Mouse (Mus musculus) midbrain, embryonic 12.5 days (tissue): Measurements from ENCODE around the gene Cdh22. TPM values are rescaled to one million over a fixed set of nuclear protein-coding genes. Genes with fewer than 3 reads are reported as not detected.
A peak's percentile ranks its signal among the peaks of the same experiment; 100 is the strongest.

Source experiments
- ATAC-seq: fragments of 200-750 bp; cut with Nextera tagmentation; 2 replicates; pipeline ENCODE4 v1.8.0; 2017; ENCODE audit warnings: low read depth, moderate TSS enrichment, moderate library complexity; ENCODE audit not compliant: low FRiP score
- H3K27ac ChIP-seq: fragments of 300-500 bp; sonication (generic); replicated peaks from 2 replicates; pipeline ENCODE4 v1.5.1; 2016; ENCODE audit warnings: mild to moderate bottlenecking
- H3K27me3 ChIP-seq: fragments of 300-500 bp; sonication (generic); 2 replicates; pipeline ENCODE4 v1.6.1; 2016; ENCODE audit warnings: mild to moderate bottlenecking
- H3K36me3 ChIP-seq: fragments of 300-500 bp; sonication (generic); 2 replicates; pipeline ENCODE4 v1.6.1; 2016
- H3K4me1 ChIP-seq: fragments of 300-500 bp; sonication (generic); 2 replicates; pipeline ENCODE4 v1.6.1; 2016
- H3K4me2 ChIP-seq: fragments of 300-500 bp; sonication (generic); replicated peaks from 2 replicates; pipeline ENCODE4 v1.6.1; 2016; ENCODE audit warnings: mild to moderate bottlenecking, moderate library complexity
- H3K4me3 ChIP-seq: fragments of 300-500 bp; sonication (generic); 2 replicates; pipeline ENCODE4 v1.5.1; 2016; ENCODE audit warnings: mild to moderate bottlenecking
- H3K9ac ChIP-seq: fragments of 300-500 bp; sonication (generic); replicated peaks from 2 replicates; pipeline ENCODE4 v1.6.1; 2016; ENCODE audit warnings: mild to moderate bottlenecking, moderate library complexity
- H3K9me3 ChIP-seq: fragments of 300-500 bp; sonication (generic); 2 replicates; pipeline ENCODE4 v1.6.1; 2016; ENCODE audit warnings: mild to moderate bottlenecking
- WGBS: fragments of 180-500 bp; shearing (Covaris S2); methylation state at CpG from one replicate; pipeline ENCODE4 v1.1.7; 2016; 5-methylcytosine and 5-hydroxymethylcytosine counted together
- polyA plus RNA-seq: library from polyadenylated mRNA; unstranded; fragments of >200 nt; fragmentation: Nextera tagmentation; extraction: Ambion mirVana; gene quantifications from 2 replicates; pipeline ENCODE4 v1.2.1, GENCODE M21; 2016

The Cdh22 gene
- polyA plus RNA-seq, 1 experiment from 2014 or later: 18.8 TPM

DNA sequence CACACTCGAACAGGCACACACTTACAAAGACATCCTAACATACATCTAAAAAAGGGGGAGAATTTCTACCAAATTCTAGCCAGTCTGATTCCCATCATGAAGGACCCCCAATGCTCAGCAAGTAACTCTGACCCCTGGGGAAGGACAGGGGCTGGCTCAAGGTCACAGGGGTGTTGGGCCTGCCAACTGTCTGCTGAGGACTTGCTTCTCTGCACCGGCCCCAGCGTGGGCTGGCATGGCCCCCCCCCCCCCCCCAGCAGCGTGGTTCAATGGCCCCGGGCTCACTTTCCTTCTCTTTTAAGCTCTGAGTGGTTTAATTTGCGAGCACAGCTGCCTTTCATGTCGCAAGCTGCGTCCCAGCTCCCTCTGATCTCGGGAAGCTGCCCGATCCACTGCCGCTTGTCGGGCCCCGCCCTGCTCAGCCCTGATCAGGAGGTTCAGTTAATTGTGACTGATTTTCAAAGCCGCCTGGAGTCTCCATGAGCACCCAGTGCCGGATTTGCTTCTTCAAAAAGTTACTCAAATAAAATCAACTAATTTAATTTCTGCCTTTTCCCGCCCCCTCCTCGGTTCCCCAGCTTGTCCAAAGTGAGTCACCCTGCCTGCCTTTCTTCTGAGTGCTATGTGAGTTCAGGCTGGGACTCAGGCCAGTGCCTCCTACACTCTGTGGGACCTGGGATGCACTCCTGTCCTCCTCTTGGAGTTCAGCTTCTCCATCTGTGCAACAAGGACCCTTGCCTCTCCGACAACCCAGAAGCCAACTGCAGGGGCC is 67.8 kb downstream of the Cdh22 start:
- Histone ChIP-seq H3K4me2 (no peak overlapping the region), H3K36me3 (no peaks in the 10 kb centered on the region), H3K27me3 (peaks cover 56% of the 10 kb centered on the region), H3K4me3 (no peak overlapping the region), H3K27ac (0 out of 2 replicates have a peak overlapping the region, but pooled peaks have one; percentile 35), H3K9ac (no peak overlapping the region), H3K4me1 (peaks cover 46% of the 10 kb centered on the region), H3K9me3 (no peaks in the 10 kb centered on the region)
- peak; percentile 81 for ATAC-seq
- 12% methylated on average over 17 of the region's 18 CpGs for WGBS

DNA sequence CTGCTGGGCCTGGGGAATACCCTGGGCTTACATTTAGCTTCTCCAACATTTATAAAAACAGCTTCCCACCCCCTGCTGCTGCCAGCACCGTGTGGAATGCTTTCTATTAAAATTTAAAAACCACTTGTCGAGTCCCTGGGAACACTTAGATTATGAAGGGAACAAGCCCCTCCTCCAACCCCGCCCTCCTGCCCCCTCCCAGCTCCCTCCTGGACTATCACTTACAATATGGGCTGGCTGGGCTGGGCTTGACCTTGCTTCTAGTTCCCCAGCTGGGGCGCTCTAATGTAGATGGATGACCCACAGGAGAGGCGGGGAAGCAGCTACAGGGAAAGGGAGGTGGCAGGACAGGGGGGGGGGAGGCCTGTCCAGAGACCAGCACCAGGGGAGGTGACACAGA is 72.4 kb downstream of the Cdh22 start:
- H3K4me1 ChIP-seq: peaks cover 67% of the 10 kb centered on the region
- no peaks in the 10 kb centered on the region for H3K36me3 ChIP-seq
- no peak overlapping the region for H3K27ac ChIP-seq
- no peak overlapping the region for H3K9ac ChIP-seq
- H3K9me3 ChIP-seq: no peaks in the 10 kb centered on the region
- H3K4me3 ChIP-seq: no peak overlapping the region
- H3K4me2 ChIP-seq: no peak overlapping the region
- H3K27me3 ChIP-seq: peaks cover 44% of the 10 kb centered on the region
- 11% methylated on average over 5 of the region's 5 CpGs for WGBS
- ATAC-seq: no peak

DNA sequence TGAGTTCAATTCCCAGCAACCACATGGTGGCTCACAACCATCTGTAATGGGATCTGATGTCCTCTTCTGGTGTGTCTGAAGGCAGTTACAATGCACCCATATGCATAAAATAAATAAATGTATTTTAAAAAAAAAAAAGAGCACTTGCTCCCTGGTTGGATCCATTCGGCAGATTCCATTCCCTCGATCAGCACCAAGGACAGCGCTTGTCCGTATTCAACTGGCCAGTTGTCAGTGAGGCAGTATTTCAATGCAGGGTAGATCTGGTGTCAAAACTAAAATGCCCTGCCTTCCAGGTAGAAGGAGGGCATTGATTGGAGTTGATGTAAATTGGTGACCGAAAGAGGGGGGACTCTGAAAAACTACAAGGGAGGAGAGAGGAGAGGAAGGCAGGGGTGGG is 74.2 kb downstream of the Cdh22 start:
- no peak overlapping the region for H3K27ac ChIP-seq
- peaks cover 29% of the 10 kb centered on the region for H3K27me3 ChIP-seq
- ATAC-seq: no peak
- no peaks in the 10 kb centered on the region for H3K9me3 ChIP-seq
- no peak overlapping the region for H3K4me3 ChIP-seq
- WGBS: 17% methylated on average over 5 of the region's 5 CpGs
- H3K9ac ChIP-seq: no peak overlapping the region
- peaks cover 56% of the 10 kb centered on the region for H3K4me1 ChIP-seq
- no peaks in the 10 kb centered on the region for H3K36me3 ChIP-seq
- no peak overlapping the region for H3K4me2 ChIP-seq

DNA sequence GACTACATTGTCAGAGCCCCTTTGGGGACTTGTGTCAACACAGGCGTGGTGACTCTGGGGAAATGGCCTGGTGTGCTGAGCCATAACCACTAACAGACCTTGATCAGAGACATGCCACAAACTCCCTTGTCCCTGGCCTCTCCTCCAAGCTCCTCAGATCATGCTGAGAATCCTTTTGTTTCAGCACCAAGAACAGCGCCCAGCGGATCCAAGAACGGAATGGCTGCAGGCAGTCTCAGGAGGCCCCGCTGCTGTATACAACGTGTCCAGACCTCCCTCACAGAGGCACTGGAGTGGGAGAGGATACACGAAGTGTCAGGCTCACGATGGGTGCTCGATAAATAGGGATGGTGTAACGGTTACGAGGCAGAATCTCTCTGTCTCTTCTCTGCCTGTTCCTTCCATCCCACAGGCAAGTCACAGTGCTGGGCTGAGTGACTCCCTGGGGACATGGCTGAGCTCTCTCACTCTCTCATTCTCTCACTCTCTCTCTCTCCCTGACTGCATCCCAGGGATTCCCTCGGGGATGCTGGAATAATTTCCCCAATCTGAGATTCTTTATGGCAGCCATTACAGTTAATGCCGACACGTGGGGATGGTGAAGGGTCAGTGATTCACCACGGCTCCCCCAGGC is 75.5 kb downstream of the Cdh22 start:
- ATAC-seq: no peak
- WGBS: 14% methylated on average over 15 of the region's 15 CpGs

DNA sequence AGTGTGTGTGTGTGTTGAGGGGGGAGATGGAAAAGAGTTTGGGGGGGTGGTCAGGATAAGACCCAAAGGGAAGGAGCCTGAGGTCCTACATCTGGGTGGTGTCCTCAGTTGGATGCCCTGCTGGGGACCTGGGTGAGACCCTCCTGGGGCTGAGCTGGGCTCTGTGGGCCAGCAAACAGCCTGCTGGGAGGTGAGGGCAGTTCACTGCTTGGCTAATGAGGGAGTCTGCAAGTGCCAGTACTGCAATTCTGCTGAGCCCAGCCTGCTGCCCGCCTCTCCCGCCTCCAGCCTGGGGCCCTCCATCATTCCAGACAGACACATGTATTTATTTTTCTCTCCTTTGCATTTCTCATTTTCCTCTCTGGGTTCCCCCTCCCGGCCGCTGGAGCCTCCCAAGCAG is 76.3 kb downstream of the Cdh22 start:
- WGBS: 61% methylated on average over 4 of the region's 4 CpGs
- Histone ChIP-seq H3K4me2 (no peak overlapping the region), H3K36me3 (no peaks in the 10 kb centered on the region), H3K4me1 (peaks cover 36% of the 10 kb centered on the region), H3K9me3 (no peaks in the 10 kb centered on the region), H3K27me3 (peaks cover 18% of the 10 kb centered on the region), H3K27ac (peak overlapping the region; percentile 44), H3K4me3 (no peak overlapping the region), H3K9ac (no peak overlapping the region)
- ATAC-seq: peak; percentile 27; the same call in 1 of the 2 replicates

More for the DNA sequence above, 75.5 kb downstream of the Cdh22 start:
- no peaks in the 10 kb centered on the region for H3K9me3 ChIP-seq
- no peak overlapping the region for H3K9ac ChIP-seq
- H3K4me3 ChIP-seq: no peak overlapping the region
- H3K27ac ChIP-seq: no peak overlapping the region; the same call in 1 of the 2 replicates
- no peaks in the 10 kb centered on the region for H3K36me3 ChIP-seq
- peaks cover 43% of the 10 kb centered on the region for H3K4me1 ChIP-seq
- H3K4me2 ChIP-seq: no peak overlapping the region
- peaks cover 22% of the 10 kb centered on the region for H3K27me3 ChIP-seq

DNA sequence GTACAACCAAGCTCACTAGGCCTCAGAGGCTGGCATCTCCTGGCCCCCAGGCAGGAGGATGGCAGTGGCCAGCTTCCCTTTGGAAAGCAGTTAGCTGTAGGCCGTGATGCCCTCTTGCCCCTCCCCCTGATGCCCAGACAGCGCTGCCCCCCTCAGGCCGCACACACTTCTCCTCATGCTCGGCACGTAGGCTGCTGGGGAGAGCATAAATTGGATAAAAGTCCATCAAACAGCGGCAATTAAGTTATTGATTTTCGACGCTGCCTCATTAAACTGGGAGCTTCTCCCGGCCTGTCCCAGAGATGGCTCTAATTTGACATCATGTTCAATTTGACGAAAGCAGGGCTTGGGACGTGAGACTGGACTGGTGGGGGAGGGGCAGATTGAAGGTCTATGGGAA is 76.8 kb downstream of the Cdh22 start:
- Histone ChIP-seq H3K36me3 (no peaks in the 10 kb centered on the region), H3K27ac (no peak overlapping the region), H3K4me3 (no peak overlapping the region), H3K9me3 (no peaks in the 10 kb centered on the region), H3K27me3 (peaks cover 20% of the 10 kb centered on the region), H3K9ac (no peak overlapping the region), H3K4me2 (no peak overlapping the region), H3K4me1 (peaks cover 35% of the 10 kb centered on the region)
- 50% methylated on average over 11 of the region's 11 CpGs for WGBS
- peak; percentile 10; the same call in 1 of the 2 replicates for ATAC-seq

DNA sequence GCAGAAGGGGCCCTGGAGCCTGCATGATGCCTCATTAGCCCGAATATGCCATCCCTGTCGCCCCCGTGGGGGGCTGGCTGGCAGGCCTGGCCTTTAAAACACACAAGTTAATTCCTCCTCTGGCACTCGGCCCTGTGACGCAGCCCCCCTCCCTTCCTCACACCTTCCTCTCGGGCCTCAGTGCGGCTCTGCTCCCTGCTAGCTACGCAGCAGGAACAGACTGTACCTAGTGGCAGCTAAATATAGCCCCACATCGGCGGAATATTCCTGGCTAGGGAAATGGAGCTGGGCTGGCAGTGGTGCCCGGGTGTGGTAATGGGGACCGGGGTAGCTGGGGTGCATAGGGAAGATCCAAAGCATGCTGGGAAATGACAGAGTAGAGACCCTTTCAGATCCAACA is 81.6 kb downstream of the Cdh22 start:
- Histone ChIP-seq H3K9ac (no peak overlapping the region), H3K4me1 (peaks cover 25% of the 10 kb centered on the region), H3K9me3 (no peaks in the 10 kb centered on the region), H3K4me3 (no peak overlapping the region), H3K4me2 (no peak overlapping the region), H3K27me3 (peaks cover 10% of the 10 kb centered on the region), H3K27ac (no peak overlapping the region), H3K36me3 (no peaks in the 10 kb centered on the region)
- WGBS: 59% methylated on average over 12 of the region's 12 CpGs
- no peak for ATAC-seq

DNA sequence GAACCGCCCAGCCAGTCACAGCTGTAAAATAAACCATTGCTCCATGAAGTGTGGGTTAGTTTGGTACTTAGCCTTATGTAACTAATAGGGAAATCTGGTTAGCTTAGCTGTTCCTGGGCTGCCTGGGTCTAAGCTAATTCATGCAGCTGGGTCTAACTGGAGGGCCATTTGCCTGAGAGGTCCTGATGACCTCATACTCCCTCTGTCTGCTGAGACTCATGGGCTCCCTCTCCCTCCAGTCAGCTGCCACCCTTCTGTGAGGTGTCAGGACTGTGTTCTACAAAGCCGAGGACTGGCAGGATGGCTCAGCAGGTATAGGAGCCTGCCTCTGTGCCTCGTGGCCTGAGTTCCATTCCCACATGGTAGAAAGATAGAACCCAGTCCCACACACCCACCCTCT is 84.9 kb downstream of the Cdh22 start:
- peaks cover 10% of the 10 kb centered on the region for H3K27me3 ChIP-seq
- no peak overlapping the region for H3K9ac ChIP-seq
- H3K4me1 ChIP-seq: peaks cover 20% of the 10 kb centered on the region
- H3K9me3 ChIP-seq: no peaks in the 10 kb centered on the region
- no peak overlapping the region for H3K4me3 ChIP-seq
- peak; percentile 21; the same call in 1 of the 2 replicates for ATAC-seq
- 82% methylated on average over 3 of the region's 3 CpGs for WGBS
- H3K4me2 ChIP-seq: no peak overlapping the region
- no peak overlapping the region for H3K27ac ChIP-seq
- H3K36me3 ChIP-seq: peaks cover 8% of the 10 kb centered on the region

DNA sequence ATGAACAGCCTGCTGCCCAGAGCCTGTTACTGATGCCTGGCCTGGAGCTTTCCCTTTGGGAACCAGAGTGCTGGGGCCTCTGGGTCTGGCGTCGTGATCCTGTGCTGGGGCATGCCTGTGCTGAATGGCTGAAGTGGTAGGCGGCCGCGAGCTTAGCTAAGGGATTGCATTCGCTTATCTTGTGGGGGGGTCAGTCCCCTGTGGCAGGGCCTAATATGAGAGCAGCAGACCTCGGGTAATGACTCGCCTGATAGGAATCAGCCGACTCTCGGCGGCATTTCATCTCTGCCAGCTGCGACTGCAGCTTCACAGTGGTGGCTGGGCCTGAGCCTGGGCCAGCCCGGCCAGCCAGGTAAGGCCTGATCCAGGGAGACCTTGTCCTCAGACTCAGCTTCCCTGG is 88.8 kb downstream of the Cdh22 start:
- ATAC-seq: no peak
- Histone ChIP-seq H3K4me2 (no peak overlapping the region), H3K9me3 (no peaks in the 10 kb centered on the region), H3K4me1 (peaks cover 27% of the 10 kb centered on the region), H3K27me3 (peaks cover 45% of the 10 kb centered on the region), H3K27ac (0 out of 2 replicates have a peak overlapping the region, but pooled peaks have one; percentile 10), H3K9ac (no peak overlapping the region), H3K4me3 (no peak overlapping the region), H3K36me3 (peaks cover 8% of the 10 kb centered on the region)
- WGBS: 67% methylated on average over 13 of the region's 13 CpGs

DNA sequence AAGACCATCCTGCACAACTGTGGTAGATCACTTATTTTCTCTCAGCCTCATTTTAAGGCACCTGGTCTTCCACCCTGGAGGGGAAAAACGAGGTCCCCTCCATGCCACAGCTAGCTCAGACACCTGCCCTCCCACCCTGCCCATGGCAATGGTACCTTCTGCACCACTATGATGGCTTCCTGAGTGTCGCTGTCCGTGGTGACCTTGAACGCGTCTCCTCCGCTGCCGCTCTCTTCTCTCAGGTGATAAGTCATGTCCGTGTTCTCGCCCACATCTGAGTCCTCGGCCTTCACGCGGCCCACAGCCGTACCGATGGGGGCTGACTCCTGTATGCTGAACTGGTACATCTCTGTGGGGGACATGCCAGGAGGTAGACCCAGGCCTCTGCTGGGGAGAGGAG is 91.2 kb downstream of the Cdh22 start:
- no peak for ATAC-seq
- 80% methylated on average over 14 of the region's 14 CpGs for WGBS
- no peak overlapping the region for H3K4me2 ChIP-seq
- peaks cover 8% of the 10 kb centered on the region for H3K36me3 ChIP-seq
- H3K27ac ChIP-seq: no peak overlapping the region
- no peaks in the 10 kb centered on the region for H3K9me3 ChIP-seq
- H3K27me3 ChIP-seq: peaks cover 62% of the 10 kb centered on the region
- no peak overlapping the region for H3K9ac ChIP-seq
- H3K4me3 ChIP-seq: no peak overlapping the region
- H3K4me1 ChIP-seq: peaks cover 36% of the 10 kb centered on the region

DNA sequence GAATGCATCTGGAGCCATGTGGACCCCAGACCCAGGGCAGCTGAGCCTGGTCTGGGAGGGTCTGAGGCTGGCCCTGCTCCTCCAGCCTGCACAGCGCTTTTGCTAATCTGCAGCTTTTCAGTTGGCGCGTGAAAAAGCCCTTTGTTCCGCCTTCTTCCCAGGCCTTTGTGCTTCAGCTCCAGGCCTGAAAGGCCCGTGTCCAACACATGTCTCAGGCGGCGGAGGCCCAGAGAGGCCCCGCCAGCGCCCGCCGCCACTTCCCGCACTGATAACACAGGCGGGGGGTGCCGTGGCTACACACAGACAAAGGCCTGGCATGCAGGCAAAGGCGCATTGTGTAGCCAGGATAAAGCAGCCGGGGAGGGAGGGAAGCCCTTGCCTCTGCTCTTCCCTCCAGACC is 98.6 kb downstream of the Cdh22 start:
- peak; percentile 79 for ATAC-seq
- H3K4me3 ChIP-seq: no peak overlapping the region
- peaks cover 96% of the 10 kb centered on the region for H3K4me1 ChIP-seq
- H3K36me3 ChIP-seq: no peaks in the 10 kb centered on the region
- WGBS: 2% methylated on average over 16 of the region's 16 CpGs
- H3K9me3 ChIP-seq: no peaks in the 10 kb centered on the region
- peak overlapping the region; percentile 24; the same call in 1 of the 2 replicates for H3K9ac ChIP-seq
- H3K27ac ChIP-seq: peak overlapping the region; percentile 91
- H3K27me3 ChIP-seq: peaks cover 37% of the 10 kb centered on the region
- H3K4me2 ChIP-seq: no peak overlapping the region

DNA sequence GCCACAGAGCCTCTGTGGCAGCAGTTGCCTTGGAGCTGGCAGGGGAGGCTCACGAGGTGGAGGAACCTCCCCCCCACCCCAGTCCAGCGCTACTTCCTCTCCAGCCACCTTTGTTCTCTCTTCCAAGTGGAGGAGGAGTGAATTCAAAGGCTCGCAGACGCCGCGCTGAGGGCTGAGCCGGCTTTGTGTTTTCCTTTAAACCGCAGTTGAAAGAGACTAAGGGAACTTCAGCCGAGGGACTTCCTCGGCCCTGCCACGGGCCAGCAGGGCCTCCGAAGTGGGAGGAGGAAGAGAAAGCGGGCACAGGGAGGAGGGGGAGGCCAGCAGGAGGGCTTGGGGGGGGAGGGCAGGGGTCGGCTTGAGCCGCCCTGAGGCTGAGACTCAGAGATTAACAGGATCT is 101.1 kb downstream of the Cdh22 start:
- H3K4me1 ChIP-seq: peaks cover 90% of the 10 kb centered on the region
- H3K4me2 ChIP-seq: peak overlapping the region; percentile 30
- H3K9me3 ChIP-seq: no peaks in the 10 kb centered on the region
- H3K27ac ChIP-seq: peak overlapping the region; percentile 91
- H3K9ac ChIP-seq: peak overlapping the region; percentile 46; the same call in 1 of the 2 replicates
- 0% methylated on average over 15 of the region's 15 CpGs for WGBS
- H3K27me3 ChIP-seq: peaks cover 36% of the 10 kb centered on the region
- H3K36me3 ChIP-seq: no peaks in the 10 kb centered on the region
- no peak overlapping the region for H3K4me3 ChIP-seq
- ATAC-seq: peak; percentile 48
